Mouse (Mus musculus): ENCODE measurements around the gene Wdr24.

GRCm38 (mm10) chr17:25863681-25864080 is 40.3 kb downstream of the Wdr24 start:
- TF ChIP-seq POU5F1 (IDR thresholded peaks at IDR 0.05; ENCODE audit: borderline replicate concordance, low read length) (no peak), CTCF (conservative IDR thresholded peaks at IDR 0.05; ENCODE audit: low read length) (no peak), NANOG (IDR thresholded peaks at IDR 0.05; ENCODE audit: borderline replicate concordance, low read length) (no peak)

Data from E14TG2a.4 (cell line).